Mouse (Mus musculus): ENCODE data around the gene Tmem237. TPM values are rescaled to one million over a fixed set of nuclear protein-coding genes. Genes with fewer than 3 reads are reported as not detected.
A peak's percentile ranks its signal among the peaks of the same experiment; 100 is the strongest.

Tmem237 gene
- total and polyA plus RNA-seq, 2 experiments from 2014 or later = 37.2 to 56.9 TPM

- no peak within 1 kb of the TSS for H3K27ac ChIP-seq (ENCODE audit: low read depth, low read length)
- H3K4me2 ChIP-seq (ENCODE audit: low read depth, low read length, poor library complexity, severe bottlenecking) = no peak within 1 kb of the TSS
- H3K4me3 ChIP-seq (ENCODE audit: low read depth, low read length) = no peak within 1 kb of the TSS
- WGBS = 93% methylated on average over 19 of the region's 19 CpGs
- H3K9me3 ChIP-seq (ENCODE audit: low read length) = no peaks in the 10 kb centered on the region
- ATAC-seq (ENCODE audit: low FRiP score) = no peak
- no peak within 1 kb of the TSS for H3K9ac ChIP-seq (replicated peaks; ENCODE audit: low read length, poor library complexity, severe bottlenecking)
- H3K36me3 ChIP-seq (ENCODE audit: insufficient read depth, low read length) = peaks cover 7% of the 10 kb centered on the region
- no peak for DNase-seq (ENCODE audit: low spot score)
- no peaks in the 10 kb centered on the region for H3K27me3 ChIP-seq (ENCODE audit: insufficient read depth, low read length)
- no peak for TF ChIP-seq CTCF (IDR thresholded peaks at IDR 0.05)
- no peaks in the 10 kb centered on the region for H3K4me1 ChIP-seq (ENCODE audit: insufficient read depth, low read length)
Measured at GRCm38 (mm10) chr1:59094705-59095104, 25.5 kb downstream of the Tmem237 start, which contains the start of gene C2cd6. C2cd6 (minus strand) TSS chr1:59094900.

DNA sequence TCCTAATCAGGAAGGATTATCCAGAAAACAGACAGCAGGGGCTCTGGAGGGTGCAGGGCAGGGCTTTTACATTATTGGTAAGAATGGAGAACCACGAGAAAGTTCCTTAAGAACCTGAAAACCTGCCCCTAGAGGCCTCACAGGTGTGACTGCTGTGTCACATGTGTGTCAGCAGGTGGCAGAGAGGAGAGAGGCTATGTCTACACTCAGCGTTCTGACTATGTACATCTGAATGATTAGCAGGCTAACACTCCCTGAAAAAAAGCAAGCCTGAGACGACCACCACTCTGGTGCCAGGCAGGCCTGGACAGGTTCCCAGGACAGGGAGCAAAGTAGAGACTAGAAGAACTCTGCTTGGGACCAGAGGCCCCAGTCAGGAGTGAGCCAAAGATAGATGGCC, 49.3 kb downstream of the Tmem237 start:
- DNase-seq (ENCODE audit: low spot score) = no peak
- Histone ChIP-seq H3K4me1 (ENCODE audit: insufficient read depth, low read length) (no peaks in the 10 kb centered on the region), H3K9ac (replicated peaks; ENCODE audit: low read length, poor library complexity, severe bottlenecking) (no peak overlapping the region), H3K4me3 (ENCODE audit: low read depth, low read length) (no peak overlapping the region), H3K27me3 (ENCODE audit: insufficient read depth, low read length) (no peaks in the 10 kb centered on the region), H3K9me3 (ENCODE audit: low read length) (no peaks in the 10 kb centered on the region), H3K27ac (ENCODE audit: low read depth, low read length) (no peak overlapping the region), H3K36me3 (ENCODE audit: insufficient read depth, low read length) (no peaks in the 10 kb centered on the region), H3K4me2 (ENCODE audit: low read depth, low read length, poor library complexity, severe bottlenecking) (no peak overlapping the region)
- no peak for ATAC-seq (ENCODE audit: low FRiP score)
- WGBS = 32% methylated on average over 3 of the region's 3 CpGs
- TF ChIP-seq CTCF (IDR thresholded peaks at IDR 0.05) = no peak; the same call in 1 of the 2 replicates

DNA sequence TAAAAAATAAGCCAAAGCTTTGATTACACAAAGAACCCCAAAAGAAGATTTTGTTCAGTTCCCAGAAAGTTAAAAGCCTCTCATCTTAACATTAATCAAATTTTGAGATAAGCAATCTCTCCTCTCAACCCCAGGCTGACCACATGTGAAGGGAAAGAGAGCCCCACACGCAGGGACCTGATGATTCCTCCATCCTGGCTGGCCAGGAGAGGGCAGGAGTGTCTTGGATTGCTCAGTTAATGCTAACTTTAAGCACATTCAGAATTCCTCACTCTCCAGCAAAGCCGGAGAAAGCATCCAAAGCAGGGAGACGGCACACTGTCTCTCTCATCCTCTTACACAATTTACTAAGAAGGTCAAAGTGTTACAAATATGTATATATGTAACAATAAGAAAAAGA, 52.2 kb downstream of the Tmem237 start:
- WGBS = 8% methylated on average over 3 of the region's 3 CpGs
- H3K4me1 ChIP-seq (ENCODE audit: insufficient read depth, low read length) = no peaks in the 10 kb centered on the region
- no peaks in the 10 kb centered on the region for H3K36me3 ChIP-seq (ENCODE audit: insufficient read depth, low read length)
- H3K9ac ChIP-seq (replicated peaks; ENCODE audit: low read length, poor library complexity, severe bottlenecking) = no peak overlapping the region
- H3K4me3 ChIP-seq (ENCODE audit: low read depth, low read length) = no peak overlapping the region
- no peak overlapping the region for H3K27ac ChIP-seq (ENCODE audit: low read depth, low read length)
- ATAC-seq (ENCODE audit: low FRiP score) = no peak
- H3K4me2 ChIP-seq (ENCODE audit: low read depth, low read length, poor library complexity, severe bottlenecking) = no peak overlapping the region
- peak; percentile 49 for DNase-seq (ENCODE audit: low spot score)
- TF ChIP-seq CTCF (IDR thresholded peaks at IDR 0.05) = peak; percentile 75
- no peaks in the 10 kb centered on the region for H3K27me3 ChIP-seq (ENCODE audit: insufficient read depth, low read length)
- no peaks in the 10 kb centered on the region for H3K9me3 ChIP-seq (ENCODE audit: low read length)

DNA sequence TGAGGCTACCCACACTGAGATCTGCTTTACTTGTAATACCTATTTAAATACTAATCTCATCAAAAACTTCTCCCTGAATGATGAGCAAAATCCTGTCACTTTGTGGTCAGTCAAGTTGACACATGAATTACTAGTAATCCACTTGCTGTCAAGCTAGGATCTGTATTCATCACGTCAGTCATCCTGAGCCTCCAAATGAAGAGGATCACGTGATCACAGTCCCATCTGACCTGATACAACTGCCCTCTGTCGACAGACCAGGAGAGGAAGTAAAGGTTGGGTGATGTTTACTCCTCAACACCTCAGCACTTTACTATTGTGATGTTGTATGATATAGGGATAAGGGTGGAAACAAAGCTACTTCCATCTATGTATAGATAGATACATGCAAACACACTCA, 56.5 kb downstream of the Tmem237 start:
- DNase-seq (ENCODE audit: low spot score) (no peak), ATAC-seq (ENCODE audit: low FRiP score) (no peak)
- H3K36me3 ChIP-seq (ENCODE audit: insufficient read depth, low read length) = no peaks in the 10 kb centered on the region
- WGBS = 51% methylated on average over 3 of the region's 3 CpGs
- no peak overlapping the region for H3K27ac ChIP-seq (ENCODE audit: low read depth, low read length)
- no peaks in the 10 kb centered on the region for H3K27me3 ChIP-seq (ENCODE audit: insufficient read depth, low read length)
- no peaks in the 10 kb centered on the region for H3K4me1 ChIP-seq (ENCODE audit: insufficient read depth, low read length)
- H3K9ac ChIP-seq (replicated peaks; ENCODE audit: low read length, poor library complexity, severe bottlenecking) = no peak overlapping the region
- H3K4me3 ChIP-seq (ENCODE audit: low read depth, low read length) = no peak overlapping the region
- TF ChIP-seq CTCF (IDR thresholded peaks at IDR 0.05) = no peak
- no peak overlapping the region for H3K4me2 ChIP-seq (ENCODE audit: low read depth, low read length, poor library complexity, severe bottlenecking)
- H3K9me3 ChIP-seq (ENCODE audit: low read length) = no peaks in the 10 kb centered on the region

GRCm38 (mm10) chr1:59056955-59057354, 63.3 kb downstream of the Tmem237 start:
- no peak for TF ChIP-seq CTCF (IDR thresholded peaks at IDR 0.05)
- H3K4me3 ChIP-seq (ENCODE audit: low read depth, low read length) = no peak overlapping the region
- no peak for ATAC-seq (ENCODE audit: low FRiP score)
- 66% methylated on average over 2 of the region's 2 CpGs for WGBS
- H3K27ac ChIP-seq (ENCODE audit: low read depth, low read length) = no peak overlapping the region
- H3K9ac ChIP-seq (replicated peaks; ENCODE audit: low read length, poor library complexity, severe bottlenecking) = no peak overlapping the region
- DNase-seq (ENCODE audit: low spot score) = no peak
- no peaks in the 10 kb centered on the region for H3K4me1 ChIP-seq (ENCODE audit: insufficient read depth, low read length)
- H3K36me3 ChIP-seq (ENCODE audit: insufficient read depth, low read length) = no peaks in the 10 kb centered on the region
- H3K27me3 ChIP-seq (ENCODE audit: insufficient read depth, low read length) = no peaks in the 10 kb centered on the region
- H3K9me3 ChIP-seq (ENCODE audit: low read length) = no peaks in the 10 kb centered on the region
- no peak overlapping the region for H3K4me2 ChIP-seq (ENCODE audit: low read depth, low read length, poor library complexity, severe bottlenecking)

DNA sequence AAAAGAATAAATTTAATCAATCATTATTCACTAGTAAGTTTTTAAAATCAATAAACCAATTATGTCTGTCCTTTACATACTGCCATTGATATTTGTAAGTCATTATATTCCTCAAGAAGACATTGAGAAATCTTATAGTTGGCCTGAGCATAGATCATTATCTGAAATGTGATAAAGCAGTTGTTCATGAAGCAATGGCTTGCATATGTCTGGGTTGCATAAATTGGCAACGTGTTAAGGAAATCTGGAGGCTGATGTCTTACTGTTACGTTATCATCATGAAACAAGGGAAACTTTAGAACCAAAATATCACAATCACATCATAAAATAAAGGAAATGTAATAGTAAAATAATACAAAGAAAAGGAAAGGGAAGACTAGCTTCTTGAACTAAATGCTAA, 68.9 kb downstream of the Tmem237 start:
- Histone ChIP-seq H3K4me2 (ENCODE audit: low read depth, low read length, poor library complexity, severe bottlenecking) (no peak overlapping the region), H3K4me3 (ENCODE audit: low read depth, low read length) (no peak overlapping the region), H3K9ac (replicated peaks; ENCODE audit: low read length, poor library complexity, severe bottlenecking) (no peak overlapping the region), H3K9me3 (ENCODE audit: low read length) (no peaks in the 10 kb centered on the region), H3K36me3 (ENCODE audit: insufficient read depth, low read length) (no peaks in the 10 kb centered on the region), H3K27me3 (ENCODE audit: insufficient read depth, low read length) (no peaks in the 10 kb centered on the region), H3K4me1 (ENCODE audit: insufficient read depth, low read length) (no peaks in the 10 kb centered on the region), H3K27ac (ENCODE audit: low read depth, low read length) (no peak overlapping the region)
- ATAC-seq (ENCODE audit: low FRiP score) = no peak
- 82% methylated on average over 2 of the region's 2 CpGs for WGBS
- DNase-seq (ENCODE audit: low spot score) = no peak
- no peak for TF ChIP-seq CTCF (IDR thresholded peaks at IDR 0.05)

Other genes starting within 250 kb of the Tmem237 start
- gene Trak2, start 147.0 kb downstream of the Tmem237 start, total RNA-seq (2014; rRNA removed) = 40.4 and 46.7 TPM in 2 replicates
- gene Trak2, start 147.0 kb downstream of the Tmem237 start, polyA plus RNA-seq (2015; fragmentation: Nextera tagmentation; extraction: Ambion mirVana) = 11.5 and 13.3 TPM in 2 replicates
- gene Stradb, start 146.9 kb downstream of the Tmem237 start, total RNA-seq (2014; rRNA removed) = 53.3 and 53.9 TPM in 2 replicates
- 108 and 115 TPM in 2 replicates for gene Stradb, start 146.9 kb downstream of the Tmem237 start, polyA plus RNA-seq (2015; fragmentation: Nextera tagmentation; extraction: Ambion mirVana)
- not detected in 2 replicates for gene C2cd6, start 25.5 kb downstream of the Tmem237 start, total RNA-seq (2014; rRNA removed)
- gene C2cd6, start 25.5 kb downstream of the Tmem237 start, polyA plus RNA-seq (2015; fragmentation: Nextera tagmentation; extraction: Ambion mirVana) = 0.23 TPM in 1 of 2 replicates, not detected in the other
- gene Mpp4, start 43.0 kb upstream of the Tmem237 start, total RNA-seq (2014; rRNA removed) = 2.6 and 4.4 TPM in 2 replicates
- gene Mpp4, start 43.0 kb upstream of the Tmem237 start, polyA plus RNA-seq (2015; fragmentation: Nextera tagmentation; extraction: Ambion mirVana) = 0.58 and 0.64 TPM in 2 replicates
- gene Als2, start 116.8 kb upstream of the Tmem237 start, total RNA-seq (2014; rRNA removed) = 37.7 and 39.8 TPM in 2 replicates
- gene Als2, start 116.8 kb upstream of the Tmem237 start, polyA plus RNA-seq (2015; fragmentation: Nextera tagmentation; extraction: Ambion mirVana) = 12.3 and 13.2 TPM in 2 replicates
- gene Cdk15, start 136.5 kb upstream of the Tmem237 start, total RNA-seq (2014; rRNA removed) = 0.66 and 1.1 TPM in 2 replicates
- gene Cdk15, start 136.5 kb upstream of the Tmem237 start, polyA plus RNA-seq (2015; fragmentation: Nextera tagmentation; extraction: Ambion mirVana) = 1.7 and 2.1 TPM in 2 replicates